Mouse (Mus musculus): Measurements from ENCODE around the gene Tnrc18. TPM values are rescaled to one million over a fixed set of nuclear protein-coding genes. Genes with fewer than 3 reads are reported as not detected.
A peak's percentile ranks its signal among the peaks of the same experiment; 100 is the strongest.

The Tnrc18 gene
- total and polyA plus RNA-seq, 3 experiments: 58.6 to 91.5 (median 72.1) TPM

- peak; percentile 86 for DNase-seq
These were observed 5.0 kb upstream of the Tnrc18 start for GRCm38 (mm10) chr5:142822286-142823095.

DNA sequence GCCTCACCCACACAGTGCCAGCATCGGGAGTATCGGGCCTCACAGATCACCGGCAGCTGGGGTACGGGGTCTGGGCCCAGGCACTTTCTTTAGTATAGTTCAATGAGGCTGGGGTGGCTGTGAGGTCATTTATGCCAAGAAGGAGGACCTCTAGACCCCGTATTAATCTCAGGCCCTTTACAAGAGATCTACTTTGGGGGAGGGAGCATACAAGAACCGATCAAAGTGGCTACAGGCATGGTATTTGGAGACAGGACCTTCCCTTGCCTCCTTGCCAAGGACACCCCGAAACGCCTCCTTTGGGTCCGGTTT lies 4.5 kb upstream of the Tnrc18 start:
- DNase-seq: no peak

DNA sequence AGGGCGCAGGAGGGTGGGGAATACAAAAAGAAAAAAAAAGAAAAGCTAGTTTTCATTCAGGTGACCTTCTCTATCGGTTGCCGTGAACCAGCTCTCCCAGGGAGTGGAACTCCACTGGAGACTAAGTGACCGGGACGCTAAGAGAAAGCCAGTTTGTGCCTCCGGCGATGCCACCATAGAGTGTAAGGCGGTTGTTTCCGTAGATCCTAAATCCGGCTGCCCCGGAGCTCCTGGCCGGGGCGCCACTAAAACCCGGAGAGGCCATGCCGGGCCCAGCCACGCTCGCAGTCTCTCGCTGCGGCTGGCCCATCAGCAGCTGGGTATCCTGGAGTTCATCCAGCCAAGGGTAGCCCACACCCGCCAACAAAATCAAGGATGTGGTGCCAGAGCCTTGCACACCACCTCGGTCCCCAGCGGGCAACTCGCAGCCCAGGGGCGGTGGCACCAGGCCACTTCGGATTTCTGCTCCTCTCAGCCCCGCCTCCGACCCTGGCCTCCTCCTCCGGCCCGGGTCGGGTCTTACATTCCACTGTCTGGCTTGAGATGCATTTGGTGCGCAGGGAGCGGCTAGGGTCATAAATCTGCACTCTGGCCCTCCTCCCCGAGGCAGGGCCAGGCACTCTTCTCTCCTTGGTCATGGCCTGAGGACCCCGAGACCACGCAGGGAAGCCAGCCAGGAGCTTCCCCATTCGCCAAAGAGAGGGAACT lies 4.0 kb upstream of the Tnrc18 start:
- DNase-seq: peak; percentile 99

- peak; percentile 84 for DNase-seq
These were observed 3.1 kb upstream of the Tnrc18 start for GRCm38 (mm10) chr5:142820276-142821265.

DNA sequence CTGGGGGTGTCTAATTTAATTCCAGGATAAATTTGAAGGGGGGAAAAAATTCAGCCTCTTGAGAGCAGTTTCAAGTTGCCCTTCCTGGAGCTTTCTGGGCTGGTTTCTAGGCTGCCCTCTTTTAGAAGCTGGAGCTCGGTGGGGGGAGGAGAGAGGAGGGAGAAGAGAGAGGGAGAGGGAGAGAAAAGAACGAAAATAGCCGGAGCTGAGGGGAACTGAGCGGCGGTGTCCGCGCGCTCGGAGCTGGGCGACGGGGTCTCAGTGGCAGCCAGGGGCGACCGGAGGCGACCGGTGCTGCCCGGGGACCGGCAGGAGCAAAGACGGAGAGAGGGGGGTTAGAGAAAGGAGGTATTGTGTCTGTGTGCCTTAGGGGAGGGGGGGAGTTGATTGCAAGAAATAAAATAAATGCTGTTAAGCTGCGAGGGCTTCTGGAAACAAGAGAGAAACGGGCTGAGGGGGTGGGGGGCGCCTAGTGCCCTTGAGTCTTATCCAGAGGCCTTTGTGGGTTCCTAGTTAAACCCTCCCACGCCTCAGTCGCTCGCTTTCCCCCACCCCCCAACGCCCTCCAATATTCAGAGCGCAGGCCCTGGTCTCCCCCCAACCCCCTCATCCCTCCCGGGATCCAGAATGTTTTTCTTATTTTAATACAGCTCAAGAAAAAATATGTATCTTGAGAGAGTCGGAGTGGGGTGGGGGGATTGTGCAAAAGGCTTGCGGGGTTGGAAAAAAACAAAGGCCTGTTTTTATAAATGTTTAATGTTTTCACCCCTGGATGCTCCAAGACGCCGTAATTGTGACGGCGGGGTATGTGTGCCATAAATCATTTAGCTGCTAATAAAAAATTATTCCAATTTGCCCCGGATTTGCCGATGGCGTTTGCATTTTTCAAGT lies 2.2 kb upstream of the Tnrc18 start:
- peak; percentile 78 for DNase-seq

DNA sequence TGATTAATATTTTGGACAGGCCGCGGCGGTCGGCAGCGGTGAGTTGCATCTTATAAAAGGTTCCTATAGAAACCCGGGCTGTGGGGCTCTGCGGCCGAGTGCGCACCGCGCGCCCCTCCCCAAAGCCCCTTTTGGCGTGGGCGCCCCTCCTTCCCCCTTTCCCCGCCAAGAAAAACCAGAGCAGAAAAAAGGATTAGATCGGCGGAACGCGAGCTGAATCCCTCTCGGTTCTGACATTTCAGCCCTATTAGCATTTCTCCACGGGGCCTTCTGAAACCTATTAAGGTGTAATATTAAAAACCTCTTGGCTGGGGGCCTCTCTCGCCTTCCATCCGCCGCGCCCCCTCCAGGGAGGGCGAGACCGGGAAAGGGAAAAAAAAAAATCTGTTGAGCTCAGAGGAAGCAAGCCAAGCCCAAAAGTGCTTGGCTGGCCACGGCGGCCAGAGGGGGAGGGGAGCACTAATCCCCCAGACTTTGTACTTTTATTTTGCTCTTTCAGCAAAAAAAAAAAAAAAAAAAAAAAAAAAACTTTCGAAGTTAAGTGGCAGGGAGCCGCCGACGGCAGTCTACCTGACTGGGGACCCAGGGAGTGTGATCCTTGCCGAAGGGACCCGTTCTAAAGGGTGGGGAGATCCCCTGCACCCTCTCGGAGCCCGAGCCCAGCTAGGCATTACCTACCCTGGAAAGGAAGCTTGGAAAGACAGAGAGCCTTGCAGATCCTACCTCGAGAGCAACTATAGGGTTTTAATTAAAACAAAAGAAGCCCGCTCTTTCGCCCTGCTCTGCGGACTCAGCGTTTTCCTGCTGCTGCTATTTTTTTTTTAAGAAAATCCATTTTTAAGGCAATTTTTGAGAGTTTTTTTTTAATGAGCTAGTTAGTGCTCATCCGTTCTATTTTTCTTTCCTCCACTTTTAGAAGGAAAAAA lies 1.2 kb upstream of the Tnrc18 start:
- DNase-seq: peak; percentile 88

DNA sequence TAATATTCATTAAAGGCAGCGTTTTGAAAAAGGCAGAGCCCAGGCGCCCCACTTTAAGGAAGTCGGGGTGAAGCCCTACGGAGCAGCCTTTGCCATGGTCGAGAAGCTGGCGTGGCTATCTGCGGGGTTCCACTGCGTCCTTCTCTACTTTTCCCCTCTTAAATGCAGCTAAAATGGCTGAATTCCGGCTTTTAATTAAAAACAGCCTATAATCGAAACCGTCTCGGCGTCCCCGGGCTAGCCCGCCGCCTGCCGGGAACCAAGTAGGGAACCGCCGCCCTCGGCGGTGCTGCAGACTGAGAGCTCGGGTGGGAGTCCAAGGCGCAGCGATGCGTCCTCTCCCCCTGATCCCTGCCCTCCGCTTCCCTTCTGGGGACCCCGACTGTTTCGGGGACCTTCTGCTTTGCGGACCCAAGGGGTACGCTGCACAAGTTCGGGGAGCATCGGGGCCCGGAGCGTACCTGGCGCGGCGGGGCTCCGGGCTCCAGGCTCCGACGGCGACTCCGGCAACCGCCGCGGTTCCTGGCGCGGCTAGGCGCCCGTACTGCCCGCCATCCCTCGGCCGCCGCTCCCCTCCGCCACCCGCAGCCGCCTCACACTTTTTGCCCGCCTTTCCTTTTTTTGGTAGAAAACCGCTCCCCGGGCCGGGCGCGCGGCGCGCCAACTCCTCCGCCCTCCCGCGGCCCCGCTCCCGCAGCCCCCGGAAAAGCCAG lies 495 bp downstream of the Tnrc18 start:
- peak; percentile 87 for DNase-seq

DNA sequence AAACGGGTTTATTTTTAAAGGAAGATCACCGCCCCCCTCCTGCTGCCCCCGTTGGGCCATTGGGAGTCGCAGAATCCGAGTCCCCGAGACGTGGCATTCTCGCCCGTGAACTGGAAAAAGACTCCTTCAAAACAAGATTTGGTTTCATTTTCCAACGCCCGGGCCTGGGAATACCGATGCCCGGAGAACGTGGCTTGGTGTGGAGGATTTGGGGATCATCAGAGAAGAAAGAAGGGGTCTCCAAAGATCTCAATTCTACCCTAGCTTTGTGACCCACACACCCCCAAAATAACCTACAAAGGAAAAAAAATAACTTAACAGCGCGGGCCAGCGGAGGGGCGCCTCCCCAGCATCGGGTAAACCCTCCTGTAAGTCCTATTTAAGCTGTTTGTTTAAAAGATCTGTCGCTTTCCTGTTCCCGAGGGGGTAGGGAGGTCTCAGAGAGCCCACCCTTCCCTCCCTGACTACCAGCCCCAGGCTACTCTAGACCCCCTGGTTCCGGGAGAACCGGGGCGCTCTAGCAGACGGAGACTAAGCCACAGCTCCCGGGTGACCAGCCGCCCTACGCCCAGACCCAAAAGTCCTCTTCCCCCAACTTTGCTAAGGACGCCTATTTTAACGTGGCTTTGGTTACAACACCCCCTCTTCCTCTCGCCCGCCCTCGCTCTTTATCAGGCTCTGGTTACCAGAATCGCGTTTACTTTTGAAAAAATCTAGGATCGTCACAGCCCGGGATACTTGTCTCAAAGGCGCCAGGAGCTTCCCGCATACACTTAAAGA lies 1.2 kb downstream of the Tnrc18 start:
- peak; percentile 76 for DNase-seq

DNA sequence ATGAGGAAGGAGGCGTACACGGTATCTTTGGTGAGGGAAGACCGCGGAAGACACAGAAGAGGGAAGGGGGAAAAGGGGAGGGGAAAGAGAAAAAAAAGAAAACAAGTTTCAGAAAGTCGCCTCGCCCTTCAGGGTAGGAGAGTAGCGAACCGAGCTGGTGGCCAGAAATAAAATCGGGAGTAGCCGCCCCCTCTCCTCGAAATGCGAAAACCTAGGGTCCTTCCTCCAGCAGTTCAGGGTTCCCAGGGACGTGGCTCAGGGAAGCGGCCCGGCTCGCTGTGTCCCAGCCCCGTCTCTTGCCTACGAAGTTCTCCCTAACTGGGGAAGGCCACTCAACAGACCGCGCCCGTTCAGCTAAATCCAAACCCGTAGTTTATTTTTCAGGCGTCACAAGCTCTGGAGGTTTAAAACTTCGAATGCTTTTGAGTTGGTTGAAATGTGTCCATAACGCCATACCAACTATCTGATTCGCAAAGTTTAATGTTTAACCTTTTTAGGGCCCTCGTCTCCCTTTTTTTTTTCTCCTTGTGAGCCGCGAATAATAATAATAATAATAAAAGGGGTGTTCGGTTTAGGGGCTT lies 2.0 kb downstream of the Tnrc18 start:
- peak; percentile 65 for DNase-seq

DNA sequence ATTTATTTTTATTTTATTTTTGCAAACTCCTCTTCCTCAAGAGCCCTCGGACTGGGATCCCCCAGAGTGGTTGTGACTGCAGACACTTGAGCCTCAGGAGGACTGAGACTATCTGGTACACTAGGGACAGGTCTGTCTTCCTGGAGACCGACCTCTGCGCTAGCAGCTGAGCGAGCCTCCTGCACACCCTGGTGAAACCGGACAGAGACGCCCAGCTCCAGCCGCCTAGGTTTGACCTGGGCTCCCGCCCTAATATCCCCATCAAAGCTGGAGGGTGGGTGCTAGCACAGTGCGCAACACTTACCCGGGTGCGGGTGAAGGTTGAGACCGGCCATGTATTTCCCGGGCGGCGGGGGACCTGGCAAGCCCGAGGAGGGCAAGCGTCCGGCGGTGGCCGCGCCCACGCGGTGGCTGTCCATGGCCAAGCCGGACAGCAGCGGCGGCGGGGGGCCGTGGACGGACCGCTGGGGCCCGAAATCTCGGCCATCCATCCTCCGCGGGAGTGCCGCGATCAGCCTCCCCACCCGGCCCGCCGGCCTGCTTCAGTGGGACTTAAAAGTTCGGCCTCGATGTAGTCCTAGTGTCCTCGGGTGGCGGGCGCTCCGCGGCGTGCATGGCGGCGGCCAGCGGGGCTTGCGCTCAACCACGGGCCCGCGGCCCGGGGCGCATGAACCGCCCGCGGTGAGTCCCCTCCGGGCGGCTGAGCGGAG lies 2.6 kb downstream of the Tnrc18 start:
- peak; percentile 83 for DNase-seq

DNA sequence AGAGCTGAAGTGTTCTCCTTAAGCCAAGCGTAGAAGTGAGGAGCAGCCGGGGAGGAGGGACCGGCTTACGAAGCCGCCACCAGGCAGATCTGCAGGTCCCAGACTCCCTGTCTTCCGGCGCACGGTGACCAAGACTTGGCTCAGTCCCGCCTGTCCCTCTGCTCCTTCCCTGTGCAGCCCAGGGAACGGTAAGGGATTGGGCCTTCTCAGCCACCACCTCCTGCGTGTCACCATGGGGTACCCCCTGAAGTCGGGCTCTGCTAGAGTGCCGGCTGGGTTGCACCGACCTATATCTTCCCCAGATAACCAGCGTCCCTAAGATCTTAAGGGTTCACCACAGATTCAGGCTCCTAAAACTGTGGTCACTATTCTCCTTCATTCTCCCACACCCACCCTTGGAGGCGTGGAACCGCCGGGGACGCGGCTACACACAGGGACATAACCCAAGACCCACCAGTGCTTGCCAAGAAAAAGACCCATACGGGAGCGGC lies 3.3 kb downstream of the Tnrc18 start:
- DNase-seq: peak; percentile 79

DNA sequence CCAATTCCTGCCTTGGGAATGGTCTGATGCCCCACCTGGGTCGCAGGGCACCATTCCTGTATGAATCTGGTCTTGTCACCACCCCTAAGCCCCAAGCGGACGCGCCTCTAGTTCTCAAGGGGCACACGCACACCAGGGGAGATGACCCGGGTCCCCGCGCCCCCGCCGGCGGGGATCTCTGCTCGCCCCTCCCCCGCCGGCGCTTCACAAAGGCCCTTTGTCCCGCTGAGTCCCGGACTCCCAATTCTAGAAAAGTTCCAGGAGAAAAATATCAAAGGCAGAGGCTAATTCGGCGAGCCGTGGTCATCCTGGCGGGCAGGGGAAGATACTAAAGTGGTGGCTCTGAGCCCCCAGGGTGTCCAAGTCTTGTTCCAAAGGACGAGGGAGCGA lies 3.7 kb downstream of the Tnrc18 start:
- DNase-seq: peak; percentile 65

GRCm38 (mm10) chr5:142812976-142813721 lies 4.3 kb downstream of the Tnrc18 start:
- peak; percentile 78 for DNase-seq

GRCm38 (mm10) chr5:142812621-142812975 lies 4.9 kb downstream of the Tnrc18 start:
- no peak for DNase-seq

GRCm38 (mm10) chr5:142811870-142812443 lies 5.5 kb downstream of the Tnrc18 start:
- no peak for DNase-seq
